Mouse (Mus musculus) right cerebral cortex, postnatal 10 days (tissue): ENCODE measurements around the gene Cyren.

Experiments used
- DNase-seq, 2 experiments: peaks; one replicate each; pipeline ENCODE4 v3.0.0; 2021; ENCODE audit warnings: low spot score in 2 of 2

Cyren gene

DNA sequence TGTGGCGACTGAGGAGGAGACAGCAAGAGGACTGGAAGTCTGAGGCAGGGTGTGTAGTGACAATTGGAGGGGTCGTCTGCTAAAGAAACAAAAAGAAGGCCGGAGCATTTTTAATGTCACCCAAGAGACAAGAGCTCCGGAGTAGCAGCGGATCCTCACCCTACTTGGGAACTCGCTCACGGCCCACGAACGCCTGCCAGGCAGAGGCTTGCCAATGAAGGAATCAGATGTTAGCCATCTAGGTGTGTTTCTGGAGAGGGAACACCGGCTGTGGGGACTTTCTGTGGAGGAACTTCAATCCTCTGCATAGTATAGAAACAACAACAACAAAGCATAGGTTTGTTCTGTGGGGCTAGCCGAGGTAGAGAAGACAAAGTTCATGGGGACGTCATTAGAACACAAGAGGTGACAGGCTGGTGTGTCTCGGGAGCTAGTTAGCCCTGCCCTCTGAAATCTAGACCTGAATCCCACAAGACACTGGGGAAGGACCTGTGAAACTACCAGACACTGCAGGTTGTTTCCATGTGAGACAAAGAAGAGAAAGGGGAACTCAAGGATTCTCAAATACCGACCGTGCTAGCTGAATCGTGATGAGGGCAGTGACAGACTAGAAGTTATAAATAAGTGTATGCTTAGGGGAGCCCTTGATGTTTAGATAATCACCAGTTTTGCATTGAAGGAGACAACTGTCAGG lies 10.4 kb downstream of the Cyren start:
- DNase-seq, result no peak

DNA sequence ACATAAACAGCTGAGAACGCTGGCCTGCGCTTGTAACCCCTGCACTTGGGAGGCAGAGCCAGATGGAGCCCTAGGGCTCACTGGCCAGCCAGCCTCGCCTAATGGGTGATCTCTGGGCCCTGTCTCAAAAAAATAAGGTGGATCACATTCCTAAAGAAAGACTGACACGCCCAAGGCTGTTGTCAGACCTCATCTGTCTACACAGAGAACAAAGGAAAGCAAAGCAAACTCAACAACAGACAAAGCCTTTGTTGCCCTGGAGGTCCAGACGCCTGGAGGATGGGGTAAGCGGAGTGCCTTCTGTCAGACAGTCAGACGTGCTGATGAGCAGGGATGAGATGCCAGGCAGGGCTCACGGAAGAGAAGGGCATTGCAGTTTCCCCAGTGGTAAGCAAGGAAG lies 11.1 kb downstream of the Cyren start:
- DNase-seq, result no peak

DNA sequence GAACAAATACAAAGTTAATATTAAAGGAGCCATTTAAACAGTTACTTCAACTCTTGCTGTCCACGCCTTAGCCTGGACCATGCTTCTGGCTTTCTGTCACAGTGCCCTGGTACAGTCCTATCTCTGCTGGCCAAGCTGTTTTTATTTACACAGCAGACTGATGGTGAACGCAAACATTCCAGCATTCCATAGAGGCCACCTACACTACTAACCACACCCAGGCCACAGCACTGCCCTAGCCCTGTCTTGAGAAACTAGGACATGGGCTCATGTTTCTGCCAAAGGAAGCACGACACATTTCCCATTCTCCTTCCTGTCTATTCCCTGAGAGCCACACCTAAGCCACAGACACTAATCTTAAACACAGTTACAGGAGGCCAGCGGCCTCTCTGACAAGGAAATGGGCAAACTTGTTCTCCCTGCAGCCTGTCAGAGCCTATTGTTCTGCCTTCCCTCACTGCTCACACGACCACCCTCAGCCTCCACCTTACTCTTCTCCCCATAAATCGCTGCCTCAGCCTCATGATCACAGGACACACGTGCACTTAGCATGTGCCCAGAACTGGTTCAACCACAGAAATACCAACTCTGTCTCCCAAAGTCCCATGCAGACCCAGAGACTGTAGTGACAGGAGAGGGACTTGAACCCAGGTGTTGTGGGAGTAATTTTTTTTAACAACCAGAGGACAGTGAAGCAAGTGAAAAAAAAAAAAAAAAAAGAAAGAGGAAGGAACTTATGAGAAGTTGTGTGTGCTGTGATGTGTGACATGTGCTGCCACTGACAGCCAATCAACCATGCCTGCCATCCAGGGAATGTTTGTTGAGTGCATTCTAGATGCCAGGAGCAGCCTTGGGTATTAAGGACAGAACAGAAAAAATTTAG lies 11.9 kb downstream of the Cyren start:
- DNase-seq, result no peak

DNA sequence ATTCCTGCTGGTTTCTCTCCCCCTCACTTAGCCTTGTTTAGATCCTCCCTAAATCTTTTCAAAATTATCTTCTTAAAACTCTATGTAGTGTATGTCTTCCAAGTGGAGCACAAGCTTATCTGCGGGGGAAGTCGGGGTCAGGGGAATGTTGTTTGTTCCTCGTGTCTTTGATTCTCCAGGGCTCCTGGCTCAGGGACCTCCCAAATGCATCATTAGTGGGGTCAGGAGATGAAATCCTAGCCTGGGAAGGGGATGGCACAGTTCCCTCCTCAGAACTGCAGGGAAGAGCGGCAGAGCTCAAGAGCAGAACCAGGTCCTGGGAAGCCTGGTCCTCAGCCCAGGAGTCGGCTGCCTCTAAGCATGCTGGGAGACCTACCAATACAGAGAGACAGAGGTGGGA lies 12.6 kb downstream of the Cyren start:
- no peak for DNase-seq

DNA sequence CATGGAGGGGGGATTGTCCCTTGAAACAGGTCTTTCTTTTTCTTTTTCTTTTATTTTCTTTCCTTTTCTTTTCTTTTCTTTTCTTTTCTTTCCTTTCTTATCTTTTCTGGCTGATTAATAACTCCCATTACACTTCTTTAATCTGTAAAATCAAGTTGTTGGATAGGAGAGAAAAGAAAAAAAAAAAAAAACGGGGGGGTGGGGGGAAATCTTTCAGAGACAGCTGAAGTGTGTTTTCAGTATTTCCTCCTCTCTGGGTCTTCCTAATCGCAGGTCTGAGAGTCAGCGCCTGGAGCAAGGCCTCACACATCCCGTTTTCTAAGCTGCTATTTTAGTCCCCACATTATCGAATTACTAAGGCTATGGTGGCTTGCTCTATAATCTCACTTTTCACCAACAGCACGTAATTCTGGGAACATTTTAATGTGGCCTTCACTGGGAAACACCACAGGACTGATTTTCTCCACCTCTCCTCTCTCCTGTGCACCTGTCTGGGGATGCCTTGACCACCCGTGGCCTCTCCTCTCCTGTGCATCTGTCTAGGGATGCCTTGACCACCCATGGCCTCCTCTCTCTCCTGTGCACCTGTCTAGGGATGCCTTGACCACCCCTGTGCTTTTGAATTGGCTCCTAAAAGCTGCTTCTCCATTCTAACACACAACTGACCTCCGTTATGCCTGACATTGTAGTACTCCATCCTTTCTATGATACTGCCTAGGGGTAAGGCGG lies 13.9 kb downstream of the Cyren start:
- DNase-seq, result no peak

DNA sequence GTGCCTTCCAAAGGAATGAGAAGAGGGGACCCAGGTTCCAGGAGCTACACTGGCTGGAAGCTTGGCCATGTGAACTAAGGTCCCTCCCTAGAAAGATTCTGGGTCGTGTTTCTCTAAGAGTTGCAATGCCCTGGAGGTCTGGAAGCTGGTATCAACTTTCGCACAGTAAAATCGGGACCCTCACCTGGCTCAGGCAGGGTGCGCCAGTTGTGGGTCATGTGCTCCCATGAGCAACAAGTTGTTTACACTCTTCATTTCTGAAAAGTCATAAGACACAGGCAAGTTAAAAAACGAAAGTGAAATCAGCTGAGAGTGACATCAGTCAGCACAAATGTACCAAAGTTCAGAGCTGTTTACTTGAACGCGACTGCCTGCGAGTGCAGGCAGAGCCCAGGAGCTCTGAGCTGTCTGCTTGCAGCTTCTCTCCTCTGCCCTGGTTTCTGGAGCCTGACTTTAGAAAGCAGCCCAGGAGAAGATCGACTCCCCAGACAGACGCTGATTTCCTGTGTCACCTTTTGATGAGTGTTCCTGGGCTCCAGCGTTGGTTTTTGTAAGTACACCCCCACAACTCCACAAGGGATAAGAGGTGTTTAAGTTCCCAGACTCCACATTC lies 15.0 kb downstream of the Cyren start, which contains the start of gene Tmem140:
Tmem140 (plus strand) TSS at position 356 of the 613 bp plus-strand sequence.
- no peak for DNase-seq

DNA sequence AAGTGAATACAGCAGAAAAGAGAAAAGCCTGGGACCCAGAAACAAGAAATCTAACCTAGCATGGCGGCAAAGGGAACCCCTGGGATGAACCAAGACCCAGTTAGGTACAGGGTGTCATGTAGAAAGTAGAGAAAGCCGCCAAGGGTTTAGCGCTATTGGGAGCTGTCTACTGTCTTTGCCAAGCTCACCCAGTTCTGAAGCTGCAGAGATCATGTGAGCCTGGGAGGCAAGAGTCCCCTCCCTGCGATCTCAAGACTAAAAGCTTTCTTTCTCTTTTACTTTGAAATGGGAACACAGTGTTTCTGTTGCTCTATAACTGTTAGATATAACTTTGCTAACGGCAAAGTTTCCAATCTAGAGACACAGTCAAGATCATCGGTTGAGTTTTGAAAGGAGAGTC lies 15.5 kb downstream of the Cyren start:
- no peak for DNase-seq

DNA sequence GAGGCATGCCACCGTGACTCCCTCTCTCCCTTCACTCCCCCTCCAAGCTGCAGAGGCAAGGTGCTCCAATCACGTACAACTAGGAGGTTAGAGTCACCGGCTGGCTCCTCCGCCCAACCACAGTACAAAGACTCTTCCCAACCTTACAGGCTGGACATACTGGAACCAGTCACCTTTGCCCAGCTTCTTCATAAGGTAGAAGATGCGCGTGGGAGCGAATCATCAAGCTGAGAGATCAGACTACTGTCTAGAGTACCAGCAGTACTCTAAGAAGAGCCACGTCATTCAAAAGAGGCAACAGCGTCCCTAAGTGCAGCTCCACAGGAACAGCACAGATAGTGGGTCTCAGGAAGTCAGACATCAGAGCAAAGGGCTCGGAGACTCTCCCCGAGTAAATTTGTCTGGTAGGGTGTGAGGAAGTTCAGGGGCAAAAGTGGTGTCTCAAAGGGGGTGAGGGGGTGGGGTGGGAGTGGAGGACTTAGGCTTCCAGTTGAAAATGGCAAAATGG lies 16.3 kb downstream of the Cyren start:
- no peak for DNase-seq

DNA sequence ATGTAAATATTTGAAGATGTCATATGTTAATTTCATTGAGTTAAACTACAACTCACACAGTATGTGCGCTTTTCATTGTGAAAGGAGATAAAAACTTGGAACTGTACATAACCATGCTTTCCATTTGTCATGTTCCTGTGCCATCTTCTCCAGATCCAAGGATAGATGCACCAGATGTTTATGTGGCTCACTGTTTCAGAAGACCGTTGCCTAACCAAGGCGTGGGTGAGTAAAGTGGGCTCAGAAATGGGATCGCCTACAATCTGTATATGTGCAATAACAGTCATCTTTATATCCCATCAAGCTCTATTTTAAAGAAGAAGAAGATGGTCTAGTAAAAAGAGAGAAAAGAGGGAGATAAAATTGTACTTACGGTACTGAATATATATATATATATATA lies 45.5 kb downstream of the Cyren start:
- DNase-seq, result peak in 1 of 2 experiments; percentile 20

DNA sequence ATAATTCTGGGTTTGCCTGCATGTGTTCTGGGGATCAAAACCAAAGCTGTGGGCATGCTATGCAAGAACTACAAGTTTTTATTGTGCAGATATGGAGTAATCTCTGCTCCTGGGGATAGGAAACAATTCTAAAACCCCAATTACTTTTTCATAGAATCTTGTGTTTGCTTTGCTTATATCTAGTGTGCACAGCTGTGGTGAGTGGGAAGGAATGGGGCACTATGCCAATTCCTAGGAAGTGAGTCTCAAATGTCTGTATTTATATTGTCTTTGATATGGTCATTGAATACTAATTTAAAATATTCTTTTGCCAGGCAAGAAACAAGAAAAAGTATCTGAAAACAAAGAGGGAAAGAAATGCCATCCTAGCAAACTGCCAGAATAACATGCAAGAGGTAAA lies 53.5 kb downstream of the Cyren start:
- peak; percentile 23 to 28 for DNase-seq
